Mouse (Mus musculus): ENCODE data around the gene Osbpl2.

Osbpl2 gene

DNA sequence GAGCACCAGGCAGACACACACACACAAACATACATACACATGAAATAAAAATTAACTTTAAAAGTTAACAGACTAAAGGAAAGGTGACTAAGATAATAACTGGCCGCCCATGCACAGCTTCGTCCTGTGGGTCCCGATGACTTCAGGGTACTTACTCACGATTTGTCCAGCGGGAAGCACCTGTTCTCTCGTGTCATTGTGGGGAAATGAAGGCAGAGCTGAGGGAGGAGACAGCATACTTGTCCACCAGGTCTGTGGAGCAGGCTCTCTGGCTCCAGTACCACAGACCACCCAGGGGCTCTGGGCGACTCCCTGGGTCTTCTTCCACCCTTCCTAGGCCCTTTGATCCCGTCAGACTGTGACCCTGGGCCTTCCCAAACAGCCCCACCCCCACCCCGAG, 82.2 kb downstream of the Osbpl2 start:
- DNase-seq (ENCODE audit: low spot score): no peak

DNA sequence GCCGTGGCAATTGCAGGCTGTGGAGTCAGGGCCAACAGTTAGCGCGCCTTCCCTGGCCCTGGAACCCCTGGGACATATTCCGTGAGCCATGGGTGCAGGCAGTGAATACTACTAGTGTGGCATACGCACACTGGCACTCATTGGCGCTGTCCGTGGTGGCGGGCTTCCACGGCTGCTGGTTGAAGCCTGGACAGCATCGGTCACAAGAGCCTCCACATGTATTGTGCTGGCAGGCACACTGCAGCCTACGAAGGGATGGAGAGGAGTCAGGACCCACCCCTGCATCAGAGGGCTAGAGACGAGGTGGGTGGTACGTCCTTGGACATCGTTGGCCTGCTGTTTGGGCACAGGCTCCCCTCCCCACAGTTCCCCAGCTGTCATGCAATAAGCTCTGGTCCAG, 83.2 kb downstream of the Osbpl2 start:
- DNase-seq (ENCODE audit: low spot score): no peak

DNA sequence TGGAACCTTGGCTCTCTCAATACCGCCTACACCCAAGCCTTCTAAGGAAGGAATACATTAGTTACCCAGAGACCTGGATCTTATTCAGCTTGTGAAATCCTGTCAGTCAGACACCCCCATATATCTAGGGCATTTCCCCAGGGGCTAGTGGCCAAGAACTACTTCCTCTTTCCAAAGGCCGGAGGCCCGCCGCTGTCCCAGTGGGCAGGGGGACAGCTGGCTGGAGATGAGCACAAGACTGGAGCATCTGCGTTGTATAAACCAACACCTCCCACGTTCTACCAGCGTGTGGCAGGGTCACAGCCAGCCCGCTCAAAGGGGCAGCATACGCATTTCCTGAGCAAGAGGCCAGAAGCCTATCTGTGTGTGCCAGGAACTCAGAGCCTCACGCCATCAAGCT, 83.7 kb downstream of the Osbpl2 start:
- no peak for DNase-seq (ENCODE audit: low spot score)

DNA sequence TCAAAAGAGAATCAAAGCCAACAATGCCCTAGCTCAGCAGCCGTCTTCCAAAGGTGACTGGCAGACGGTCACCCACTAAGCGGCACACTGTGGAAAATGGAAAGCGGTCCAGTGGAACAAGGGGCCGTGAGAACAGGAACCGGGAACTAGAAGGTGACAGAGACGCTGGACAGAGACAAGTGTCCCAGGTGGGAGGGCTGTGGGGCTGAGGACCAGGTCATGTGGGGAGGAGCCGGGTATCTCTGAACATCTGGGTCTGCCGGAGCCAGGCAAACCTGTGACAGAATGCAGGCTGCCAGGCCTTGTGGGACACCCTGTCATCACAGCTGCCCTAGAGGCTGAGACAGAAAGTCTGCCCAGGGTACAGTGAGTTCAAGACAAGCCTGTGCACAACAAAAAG, 85.4 kb downstream of the Osbpl2 start:
- no peak for DNase-seq (ENCODE audit: low spot score)

DNA sequence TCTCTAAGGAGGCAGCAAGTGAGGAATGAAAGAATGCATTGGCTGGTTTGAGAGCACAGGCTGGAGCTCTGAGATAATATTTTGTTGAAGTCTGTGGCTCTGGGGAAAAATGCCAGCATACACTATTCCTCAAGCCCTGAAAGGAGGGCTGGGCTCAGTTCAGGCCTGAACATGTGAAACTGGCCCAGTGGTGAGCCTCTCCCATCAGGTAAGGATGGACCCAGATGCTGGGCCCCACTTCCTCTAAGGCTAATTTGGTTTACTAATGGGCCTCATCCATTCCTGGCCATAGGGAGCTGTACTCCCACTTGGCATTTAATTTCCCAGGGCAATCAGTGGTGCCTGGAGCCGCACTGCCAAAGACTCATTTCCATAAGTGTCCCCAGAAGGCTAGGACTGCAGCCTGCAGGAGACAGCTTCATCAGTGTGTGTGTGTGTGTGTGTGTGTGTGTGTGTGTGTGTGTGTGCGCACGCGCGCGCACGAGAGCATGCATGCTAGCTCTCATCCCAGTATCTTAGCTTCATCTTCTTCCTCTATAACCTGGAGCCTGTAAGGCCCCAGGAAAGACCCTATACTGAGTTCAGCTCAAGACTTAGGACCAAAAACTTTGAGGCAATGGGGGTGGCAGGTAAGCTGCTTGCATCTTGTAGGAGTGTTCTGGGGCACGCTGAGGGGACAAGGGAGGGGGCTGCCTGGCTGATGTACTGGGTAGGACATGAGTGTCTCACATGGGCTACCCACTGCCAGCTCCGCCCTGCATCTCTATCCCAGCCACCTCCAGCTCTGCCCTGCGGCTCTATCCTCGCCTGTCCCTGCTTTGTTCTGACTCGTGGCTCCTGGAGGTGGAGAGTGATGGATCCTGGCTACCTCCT, 86.2 kb downstream of the Osbpl2 start:
- DNase-seq (ENCODE audit: low spot score): no peak

DNA sequence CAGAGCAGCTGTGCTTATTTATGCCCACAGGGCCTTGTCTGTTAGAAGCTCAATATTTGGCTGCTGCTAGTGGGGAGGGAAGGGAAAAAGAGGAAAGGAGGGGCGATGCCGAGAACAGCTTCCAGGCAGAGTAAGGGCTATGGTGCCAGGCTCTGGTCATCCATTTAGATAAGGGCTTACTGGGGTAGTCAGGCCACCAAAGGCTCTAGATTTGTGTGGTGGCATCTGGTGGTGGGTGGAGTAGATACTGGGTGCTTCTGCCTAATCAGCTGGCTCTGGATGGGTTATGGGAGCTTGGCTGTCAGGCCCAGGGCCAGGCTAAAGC, 86.8 kb downstream of the Osbpl2 start:
- DNase-seq (ENCODE audit: low spot score): no peak

DNA sequence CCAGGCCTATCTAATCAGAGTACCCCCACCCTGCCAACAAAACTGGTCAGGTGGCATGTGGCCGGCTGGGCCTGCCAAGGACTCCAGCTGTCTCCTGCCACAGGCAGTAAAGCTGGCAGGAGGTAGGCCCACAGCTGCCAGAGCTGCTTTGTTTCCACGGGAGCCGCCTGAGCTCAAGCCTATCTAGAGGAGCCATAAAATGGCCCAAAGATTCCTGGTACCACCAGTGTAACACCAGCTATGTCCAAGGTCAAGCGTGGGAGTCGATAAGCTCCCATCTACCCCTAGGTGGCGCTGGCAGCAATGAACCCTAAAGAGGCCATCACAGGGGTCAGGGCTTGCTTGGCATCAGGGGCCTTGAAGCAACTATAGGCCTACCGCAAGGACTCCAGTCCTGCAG, 88.7 kb downstream of the Osbpl2 start:
- DNase-seq (ENCODE audit: low spot score): peak; percentile 51

GRCm38 (mm10) chr2:180208976-180209375, 89.9 kb downstream of the Osbpl2 start:
- no peak for DNase-seq (ENCODE audit: low spot score)

- DNase-seq (ENCODE audit: low spot score): no peak
These were observed 93.1 kb downstream of the Osbpl2 start for GRCm38 (mm10) chr2:180212255-180212654.
